Comparison of ENCODE assay signal across 8 mouse cellular contexts in the genomic region with DNA sequence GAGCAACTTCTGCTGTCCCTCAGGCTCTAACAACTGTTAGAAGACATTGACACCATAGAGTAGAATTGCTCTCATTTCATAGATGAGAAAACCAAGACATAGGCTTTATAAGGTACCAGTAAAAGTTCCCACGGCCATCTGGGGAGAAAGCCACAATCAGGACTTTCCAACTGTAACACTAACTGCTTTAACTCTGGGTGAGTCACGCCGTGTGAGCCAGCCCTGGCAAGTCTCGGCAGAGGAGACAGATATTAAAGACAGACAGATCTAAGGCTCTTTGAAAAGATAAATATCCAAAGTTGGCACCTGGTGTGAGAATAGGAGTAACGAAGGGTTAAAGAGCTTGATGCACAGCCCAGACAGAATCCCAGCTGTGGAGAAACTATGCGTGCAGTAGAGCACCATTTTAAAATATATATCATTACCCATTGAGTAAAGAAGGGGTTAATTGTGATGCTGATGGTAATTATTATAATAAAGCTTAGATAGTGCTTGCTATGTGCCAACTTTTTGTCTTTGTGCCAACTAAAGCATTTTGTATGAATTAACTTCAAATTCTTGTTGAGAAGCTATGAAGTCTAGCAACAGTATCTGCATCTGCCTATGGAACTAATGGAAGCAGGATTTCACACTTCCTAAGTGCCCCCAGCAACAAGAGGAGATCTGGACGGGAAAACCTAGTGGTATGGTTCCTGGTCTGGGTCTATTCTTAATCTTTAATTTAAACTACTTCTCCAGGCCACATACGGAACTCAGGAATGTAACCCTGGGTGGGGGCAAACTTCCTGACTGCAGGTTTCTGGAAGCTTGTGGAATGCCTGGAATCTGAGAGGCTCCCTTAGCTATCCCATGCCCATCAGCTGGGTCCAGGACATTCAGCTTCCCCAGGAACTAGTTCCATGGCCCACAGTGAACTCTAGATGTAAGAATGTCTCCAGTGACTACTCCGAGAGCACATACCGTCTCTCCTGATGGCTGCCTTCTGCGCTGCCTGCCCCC.
DNase-seq lines count a peak whose midpoint lies in the region; ATAC-seq and TF ChIP-seq lines count a peak whose summit lies in the region.
"Had no signal": no experiment of that assay in that cellular context is flagged by ENCODE, and none has a peak within 500 bp of the region (broad histone marks: within the 10 kb centered on the region; RNA-seq: fewer than 3 reads in every experiment).

No protein-coding gene starts in this region.

- DNase-seq in kidney, adult 9 months: no peak
- DNase-seq in Patski (ENCODE audit: low read depth, low spot score): peak; percentile 64
- peak; percentile 73 to 76 for DNase-seq in adrenal gland, postnatal 36 days
- no peak for DNase-seq in cerebellum, postnatal 4 days (ENCODE audit: low spot score in 2 of 2)
- no peak for DNase-seq in ovary, adult 18-20 months (ENCODE audit: low spot score)
- DNase-seq: forebrain, postnatal 0 days had no signal

- H3K27ac ChIP-seq in kidney, embryonic 15.5 days: peak overlapping the region; percentile 65
- H3K27ac ChIP-seq in limb, embryonic 12.5 days: 0 out of 2 replicates have a peak overlapping the region, but pooled peaks have one; percentile 41

- in situ Hi-C loops in Patski (cut with MboI; ENCODE audit: low pct_unique_long_range_greater_than_20kb): no loop called here

- no peak overlapping the region for H3K4me3 ChIP-seq in kidney, embryonic 15.5 days (replicated peaks)
- no peak overlapping the region for H3K4me3 ChIP-seq in limb, embryonic 12.5 days (replicated peaks)

- ATAC-seq in kidney, embryonic 15.5 days (replicated peaks; ENCODE audit: low FRiP score): no peak
- peak; percentile 87 for ATAC-seq in Patski
- no peak for ATAC-seq in limb, embryonic 12.5 days (ENCODE audit: insufficient number of reproducible peaks, insufficient read depth, low FRiP score, low TSS enrichment, low read depth)
- ATAC-seq: forebrain, postnatal 0 days had no signal

- TF ChIP-seq CTCF in Patski (IDR thresholded peaks at IDR 0.05): no peak

- peaks cover 70% of the 10 kb centered on the region for H3K4me1 ChIP-seq in kidney, embryonic 15.5 days
- H3K4me1 ChIP-seq in limb, embryonic 12.5 days (replicated peaks): peaks cover 72% of the 10 kb centered on the region

- H3K4me2 ChIP-seq in kidney, embryonic 15.5 days: no peak overlapping the region
- no peak overlapping the region for H3K4me2 ChIP-seq in limb, embryonic 12.5 days

- H3K9ac ChIP-seq in kidney, embryonic 15.5 days: no peak overlapping the region
- H3K9ac ChIP-seq in limb, embryonic 12.5 days (replicated peaks): no peak overlapping the region
- H3K9ac ChIP-seq: forebrain, postnatal 0 days had no signal

- CTCF ChIA-PET in Patski (lab: Charles Lee): interaction anchor here (1.0 to 2.0 kb wide), 5 partner anchors 14 to 76 kb away, joined by 3 to 5 read pairs (median 3); no protein-coding TSS in a partner anchor

- H3K9me3 ChIP-seq in kidney, embryonic 15.5 days (replicated peaks): no peaks in the 10 kb centered on the region
- H3K9me3 ChIP-seq in limb, embryonic 12.5 days: no peaks in the 10 kb centered on the region

- POLR2A ChIA-PET in Patski (lab: Charles Lee): interaction anchor here (0.7 to 1.6 kb wide), 2 partner anchors 43 to 97 kb away, joined by 3 to 5 read pairs; a partner anchor contains a TSS

- WGBS in kidney, embryonic 15.5 days: 50% methylated on average over 11 of the region's 11 CpGs
- 51% methylated on average over 11 of the region's 11 CpGs for WGBS in limb, embryonic 12.5 days

- H3K36me3 ChIP-seq in kidney, embryonic 15.5 days: no peaks in the 10 kb centered on the region
- no peaks in the 10 kb centered on the region for H3K36me3 ChIP-seq in limb, embryonic 12.5 days

- no peaks in the 10 kb centered on the region for H3K27me3 ChIP-seq in kidney, embryonic 15.5 days
- no peaks in the 10 kb centered on the region for H3K27me3 ChIP-seq in Patski
- no peaks in the 10 kb centered on the region for H3K27me3 ChIP-seq in limb, embryonic 12.5 days

Comparison
In these comparisons a context has a peak if more than half of its experiments do, and no peak if none do; other contexts are left out.
1. DNase-seq: peak in Patski (single experiment) and adrenal gland, postnatal 36 days (2 of 2); none in kidney, adult 9 months (single experiment), cerebellum, postnatal 4 days (0 of 2) and ovary, adult 18-20 months (single experiment).